Mouse (Mus musculus): ENCODE measurements around the gene Nipbl. TPM values are rescaled to one million over a fixed set of nuclear protein-coding genes. Genes with fewer than 3 reads are reported as not detected.

Nipbl gene
- polyA plus RNA-seq, 1 experiment from 2014 or later = 8.8 TPM

- H3K9me3 ChIP-seq (ENCODE audit: control insufficient read depth, low read length) = no peaks in the 10 kb centered on the region
- ATAC-seq (ENCODE audit: low FRiP score, low TSS enrichment) (no peak), DNase-seq (ENCODE audit: low spot score) (no peak)
- 86% methylated on average over 2 of the region's 2 CpGs for WGBS
- no peaks in the 10 kb centered on the region for H3K36me3 ChIP-seq (ENCODE audit: control insufficient read depth, insufficient read depth, low read length)
- no peak overlapping the region for H3K9ac ChIP-seq (ENCODE audit: low read length)
- TF ChIP-seq CTCF (IDR thresholded peaks at IDR 0.05; ENCODE audit: low read depth) = no peak
- no peak overlapping the region for H3K4me2 ChIP-seq (replicated peaks; ENCODE audit: low read depth)
- no peaks in the 10 kb centered on the region for H3K4me1 ChIP-seq (replicated peaks; ENCODE audit: control insufficient read depth, insufficient read depth)
- H3K27me3 ChIP-seq (ENCODE audit: control insufficient read depth, insufficient read depth, low read length) = no peaks in the 10 kb centered on the region
- no peak overlapping the region for H3K4me3 ChIP-seq (ENCODE audit: low read depth, low read length)
- H3K27ac ChIP-seq (replicated peaks) = no peak overlapping the region
Observed at GRCm38 (mm10) chr15:8433239-8433947, 10.9 kb downstream of the Nipbl start.

- H3K4me2 ChIP-seq (replicated peaks; ENCODE audit: low read depth) = no peak overlapping the region
- H3K36me3 ChIP-seq (ENCODE audit: control insufficient read depth, insufficient read depth, low read length) = no peaks in the 10 kb centered on the region
- no peak overlapping the region for H3K9ac ChIP-seq (ENCODE audit: low read length)
- no peak for DNase-seq (ENCODE audit: low spot score)
- no peak for TF ChIP-seq EP300 (optimal IDR thresholded peaks at IDR 0.05)
- TF ChIP-seq CTCF (IDR thresholded peaks at IDR 0.05; ENCODE audit: low read depth) = no peak
- WGBS = 87% methylated on average over 2 of the region's 2 CpGs
- no peak for ATAC-seq (ENCODE audit: low FRiP score, low TSS enrichment)
- no peaks in the 10 kb centered on the region for H3K27me3 ChIP-seq (ENCODE audit: control insufficient read depth, insufficient read depth, low read length)
- H3K27ac ChIP-seq (replicated peaks) = no peak overlapping the region
- no peaks in the 10 kb centered on the region for H3K9me3 ChIP-seq (ENCODE audit: control insufficient read depth, low read length)
- H3K4me1 ChIP-seq (replicated peaks; ENCODE audit: control insufficient read depth, insufficient read depth) = no peaks in the 10 kb centered on the region
- H3K4me3 ChIP-seq (ENCODE audit: low read depth, low read length) = no peak overlapping the region
Observed at GRCm38 (mm10) chr15:8432534-8432933, 11.7 kb downstream of the Nipbl start.

GRCm38 (mm10) chr15:8429502-8429901 lies 14.8 kb downstream of the Nipbl start:
- H3K9me3 ChIP-seq (ENCODE audit: control insufficient read depth, low read length) = no peaks in the 10 kb centered on the region
- peak; percentile 39 for DNase-seq (ENCODE audit: low spot score)
- H3K4me3 ChIP-seq (ENCODE audit: low read depth, low read length) = no peak overlapping the region
- no peaks in the 10 kb centered on the region for H3K4me1 ChIP-seq (replicated peaks; ENCODE audit: control insufficient read depth, insufficient read depth)
- no peak overlapping the region for H3K4me2 ChIP-seq (replicated peaks; ENCODE audit: low read depth)
- no peaks in the 10 kb centered on the region for H3K36me3 ChIP-seq (ENCODE audit: control insufficient read depth, insufficient read depth, low read length)
- TF ChIP-seq CTCF (IDR thresholded peaks at IDR 0.05; ENCODE audit: low read depth) = no peak
- TF ChIP-seq EP300 (optimal IDR thresholded peaks at IDR 0.05) = no peak
- no peak overlapping the region for H3K9ac ChIP-seq (ENCODE audit: low read length)
- peak; percentile 83 for ATAC-seq (ENCODE audit: low FRiP score, low TSS enrichment)
- WGBS = 65% methylated on average over 5 of the region's 5 CpGs
- no peak overlapping the region for H3K27ac ChIP-seq (replicated peaks)
- H3K27me3 ChIP-seq (ENCODE audit: control insufficient read depth, insufficient read depth, low read length) = no peaks in the 10 kb centered on the region

- no peaks in the 10 kb centered on the region for H3K9me3 ChIP-seq (ENCODE audit: control insufficient read depth, low read length)
- no peak overlapping the region for H3K9ac ChIP-seq (ENCODE audit: low read length)
- H3K27ac ChIP-seq (replicated peaks) = no peak overlapping the region
- H3K36me3 ChIP-seq (ENCODE audit: control insufficient read depth, insufficient read depth, low read length) = no peaks in the 10 kb centered on the region
- H3K4me2 ChIP-seq (replicated peaks; ENCODE audit: low read depth) = no peak overlapping the region
- WGBS = 29% methylated on average over 6 of the region's 6 CpGs
- H3K4me1 ChIP-seq (replicated peaks; ENCODE audit: control insufficient read depth, insufficient read depth) = no peaks in the 10 kb centered on the region
- H3K4me3 ChIP-seq (ENCODE audit: low read depth, low read length) = no peak overlapping the region
- DNase-seq (ENCODE audit: low spot score) = no peak
- TF ChIP-seq EP300 (optimal IDR thresholded peaks at IDR 0.05) = no peak
- TF ChIP-seq CTCF (IDR thresholded peaks at IDR 0.05; ENCODE audit: low read depth) = no peak
- ATAC-seq (ENCODE audit: low FRiP score, low TSS enrichment) = no peak
- no peaks in the 10 kb centered on the region for H3K27me3 ChIP-seq (ENCODE audit: control insufficient read depth, insufficient read depth, low read length)
Observed at GRCm38 (mm10) chr15:8420909-8421308, 23.4 kb downstream of the Nipbl start.

- Histone ChIP-seq H3K9me3 (ENCODE audit: control insufficient read depth, low read length) (no peaks in the 10 kb centered on the region), H3K27me3 (ENCODE audit: control insufficient read depth, insufficient read depth, low read length) (no peaks in the 10 kb centered on the region), H3K36me3 (ENCODE audit: control insufficient read depth, insufficient read depth, low read length) (no peaks in the 10 kb centered on the region), H3K4me3 (ENCODE audit: low read depth, low read length) (no peak overlapping the region), H3K4me2 (replicated peaks; ENCODE audit: low read depth) (no peak overlapping the region), H3K4me1 (replicated peaks; ENCODE audit: control insufficient read depth, insufficient read depth) (no peaks in the 10 kb centered on the region), H3K9ac (ENCODE audit: low read length) (no peak overlapping the region), H3K27ac (replicated peaks) (no peak overlapping the region)
- ATAC-seq (ENCODE audit: low FRiP score, low TSS enrichment) (no peak), DNase-seq (ENCODE audit: low spot score) (no peak)
- WGBS = 64% methylated on average over 4 of the region's 4 CpGs
- TF ChIP-seq EP300 (optimal IDR thresholded peaks at IDR 0.05) (no peak), CTCF (IDR thresholded peaks at IDR 0.05; ENCODE audit: low read depth) (no peak)
Observed at GRCm38 (mm10) chr15:8416500-8417138, 27.6 kb downstream of the Nipbl start.

- 86% methylated on average over 3 of the region's 3 CpGs for WGBS
- DNase-seq (ENCODE audit: low spot score) = no peak
- no peak overlapping the region for H3K9ac ChIP-seq (ENCODE audit: low read length)
- H3K36me3 ChIP-seq (ENCODE audit: control insufficient read depth, insufficient read depth, low read length) = no peaks in the 10 kb centered on the region
- no peaks in the 10 kb centered on the region for H3K27me3 ChIP-seq (ENCODE audit: control insufficient read depth, insufficient read depth, low read length)
- H3K9me3 ChIP-seq (ENCODE audit: control insufficient read depth, low read length) = no peaks in the 10 kb centered on the region
- no peak for TF ChIP-seq CTCF (IDR thresholded peaks at IDR 0.05; ENCODE audit: low read depth)
- TF ChIP-seq EP300 (optimal IDR thresholded peaks at IDR 0.05) = no peak
- H3K4me1 ChIP-seq (replicated peaks; ENCODE audit: control insufficient read depth, insufficient read depth) = no peaks in the 10 kb centered on the region
- no peak overlapping the region for H3K4me2 ChIP-seq (replicated peaks; ENCODE audit: low read depth)
- no peak for ATAC-seq (ENCODE audit: low FRiP score, low TSS enrichment)
- H3K27ac ChIP-seq (replicated peaks) = no peak overlapping the region
- H3K4me3 ChIP-seq (ENCODE audit: low read depth, low read length) = no peak overlapping the region
Observed at GRCm38 (mm10) chr15:8413356-8413755, 30.9 kb downstream of the Nipbl start.
